Mouse (Mus musculus) right cerebral cortex, postnatal 4 days (tissue): ENCODE measurements at regions not wholly inside any gene's neighbourhood (a gene's known extent, or its start where the extent isn't known, plus 50 kb on each side); places are given as distances from the start of the nearest gene placed in this dataset.

Experiments used
- DNase-seq: peaks from one replicate; pipeline ENCODE4 v3.0.0-alpha.2; 2022

GRCm38 (mm10) chr5:69665555-69665954 lies 73.4 kb upstream of the Gnpda2 start:
- DNase-seq = no peak

GRCm38 (mm10) chr5:69663961-69664360 lies 71.8 kb upstream of the Gnpda2 start:
- no peak for DNase-seq
